Comparison of ENCODE assay signal across 8 mouse cellular contexts in genomic region chr4:114665684-114666083, GRCm38 (mm10).
DNase-seq lines count a peak whose midpoint lies in the region; ATAC-seq and TF ChIP-seq lines count a peak whose summit lies in the region.

No protein-coding gene starts in this region.

- peaks cover 50% of the 10 kb centered on the region for H3K4me1 ChIP-seq in embryonic facial prominence, embryonic 10.5 days
- H3K4me1 ChIP-seq in intestine, postnatal 0 days (replicated peaks; ENCODE audit: control insufficient read depth, insufficient read depth, low read length) = no peaks in the 10 kb centered on the region
- H3K4me1 ChIP-seq in midbrain, embryonic 11.5 days (ENCODE audit: control insufficient read depth, insufficient read depth, low read length) = peaks cover 7% of the 10 kb centered on the region

- peak; percentile 99 for TF ChIP-seq CTCF in intestine, postnatal 0 days (IDR thresholded peaks at IDR 0.05; ENCODE audit: low read depth)

- peak; percentile 92 for DNase-seq in adrenal gland, postnatal 14 days
- peak; percentile 92 for DNase-seq in embryonic facial prominence, embryonic 10.5 days (ENCODE audit: low spot score)
- peak; percentile 72 to 81 for DNase-seq in left cerebral cortex, postnatal 36 days (ENCODE audit: low spot score in 2 of 2)
- peak; percentile 99 for DNase-seq in midbrain, embryonic 11.5 days (ENCODE audit: low spot score, missing footprints)
- DNase-seq in skeletal muscle tissue, adult 2 months (ENCODE audit: low read depth, low spot score) = peak; percentile 28

- peak overlapping the region; percentile 53 for H3K4me2 ChIP-seq in intestine, postnatal 0 days (replicated peaks; ENCODE audit: low read depth)
- peak overlapping the region; percentile 10; the same call in 1 of the 2 replicates for H3K4me2 ChIP-seq in midbrain, embryonic 11.5 days

- peak; percentile 80 for ATAC-seq in granulocyte monocyte progenitor cell, adult 5-6 weeks (replicated peaks; ENCODE audit: poor library complexity, severe bottlenecking)
- ATAC-seq in intestine, postnatal 0 days = peak; percentile 78
- peak; percentile 75 for ATAC-seq in midbrain, embryonic 11.5 days (ENCODE audit: low FRiP score)
- no peak for ATAC-seq in activated CD4-positive, CD25-positive, alpha-beta regulatory T cell, adult 4 months

- H3K9me3 ChIP-seq in embryonic facial prominence, embryonic 10.5 days = no peaks in the 10 kb centered on the region
- no peaks in the 10 kb centered on the region for H3K9me3 ChIP-seq in intestine, postnatal 0 days (ENCODE audit: control insufficient read depth)
- no peaks in the 10 kb centered on the region for H3K9me3 ChIP-seq in midbrain, embryonic 11.5 days (ENCODE audit: control insufficient read depth, low read length)

- peak overlapping the region; percentile 50 for H3K4me3 ChIP-seq in embryonic facial prominence, embryonic 10.5 days
- H3K4me3 ChIP-seq in intestine, postnatal 0 days (ENCODE audit: low read depth, low read length) = peak overlapping the region; percentile 0; the same call in 1 of the 2 replicates
- no peak overlapping the region for H3K4me3 ChIP-seq in midbrain, embryonic 11.5 days (ENCODE audit: low read depth, low read length)

- intact Hi-C loops in left cerebral cortex, postnatal 36 days (cut with DNase I) = loop anchor here (5.0 kb wide), 2 partner anchors 247 to 282 kb away; no protein-coding TSS in a partner anchor

- H3K27me3 ChIP-seq in embryonic facial prominence, embryonic 10.5 days (replicated peaks; ENCODE audit: low read depth, poor library complexity, severe bottlenecking) = peaks cover 97% of the 10 kb centered on the region
- 0 out of 2 replicates have a peak, but pooled peaks cover 8% of the 10 kb centered on the region for H3K27me3 ChIP-seq in intestine, postnatal 0 days (replicated peaks; ENCODE audit: control insufficient read depth, insufficient read depth, low read length)
- H3K27me3 ChIP-seq in midbrain, embryonic 11.5 days (ENCODE audit: control insufficient read depth, insufficient read depth, low read length) = peaks cover 40% of the 10 kb centered on the region

- H3K36me3 ChIP-seq in embryonic facial prominence, embryonic 10.5 days (replicated peaks) = no peaks in the 10 kb centered on the region
- H3K36me3 ChIP-seq in intestine, postnatal 0 days (ENCODE audit: control insufficient read depth, insufficient read depth) = no peaks in the 10 kb centered on the region
- no peaks in the 10 kb centered on the region for H3K36me3 ChIP-seq in midbrain, embryonic 11.5 days (ENCODE audit: control insufficient read depth, insufficient read depth, low read length)

- 3% methylated on average over 14 of the region's 14 CpGs for WGBS in embryonic facial prominence, embryonic 10.5 days
- WGBS in intestine, postnatal 0 days = 5% methylated on average over 14 of the region's 14 CpGs
- WGBS in midbrain, embryonic 11.5 days = 4% methylated on average over 14 of the region's 14 CpGs

- H3K9ac ChIP-seq in intestine, postnatal 0 days (ENCODE audit: low read depth, low read length) = no peak overlapping the region
- no peak overlapping the region for H3K9ac ChIP-seq in midbrain, embryonic 11.5 days (ENCODE audit: low read length)

- no peak overlapping the region for H3K27ac ChIP-seq in embryonic facial prominence, embryonic 10.5 days (replicated peaks)
- no peak overlapping the region for H3K27ac ChIP-seq in intestine, postnatal 0 days (ENCODE audit: low read depth, low read length)
- no peak overlapping the region for H3K27ac ChIP-seq in midbrain, embryonic 11.5 days (ENCODE audit: low read depth, low read length)

Comparison
In these comparisons a context has a peak if more than half of its experiments do, and no peak if none do; other contexts are left out.
1. DNase-seq: peak in every context shown above with its lines; median percentile 99 in midbrain, embryonic 11.5 days; 92 in adrenal gland, postnatal 14 days; 92 in embryonic facial prominence, embryonic 10.5 days; 76 in left cerebral cortex, postnatal 36 days; 28 in skeletal muscle tissue, adult 2 months.